Mouse (Mus musculus) limb, embryonic 14.5 days (tissue): ENCODE data around the gene Plcl2. TPM values are rescaled to one million over a fixed set of nuclear protein-coding genes. Genes with fewer than 3 reads are reported as not detected.
"Not testable (repeated sequence)": the region's sequence is repeated elsewhere in the genome, so short reads cannot be mapped to it uniquely, and the experiment has no call there.

ENCODE experiments used
- ATAC-seq: fragments of 200-750 bp; cut with Nextera tagmentation; 2 replicates; pipeline ENCODE4 v1.8.0; 2017; ENCODE audit warnings: low read depth, moderate number of reproducible peaks, moderate TSS enrichment; ENCODE audit not compliant: low FRiP score
- DNase-seq: peaks from one replicate; pipeline ENCODE4 v3.0.0-alpha.2; 2015; ENCODE audit warnings: low spot score
- H3K27ac ChIP-seq: fragments of 300-500 bp; sonication (generic); replicated peaks from 2 replicates; pipeline ENCODE4 v1.5.1; 2014; ENCODE audit warnings: low read depth, mild to moderate bottlenecking, low read length, moderate library complexity, mixed read lengths
- H3K27me3 ChIP-seq: fragments of 300-500 bp; sonication (generic); 2 replicates; pipeline ENCODE4 v1.6.1; 2014; ENCODE audit warnings: low read length, mixed read lengths; ENCODE audit not compliant: control insufficient read depth, insufficient read depth
- H3K36me3 ChIP-seq: fragments of 300-500 bp; sonication (generic); 2 replicates; pipeline ENCODE4 v1.6.1; 2014; ENCODE audit warnings: mild to moderate bottlenecking, low read length, moderate library complexity, mixed read lengths; ENCODE audit not compliant: control insufficient read depth, insufficient read depth
- H3K4me1 ChIP-seq: fragments of 300-500 bp; sonication (generic); 2 replicates; pipeline ENCODE4 v1.6.1; 2014; ENCODE audit warnings: antibody characterized with exemption, low read length, mixed read lengths; ENCODE audit not compliant: control insufficient read depth, insufficient read depth
- H3K4me2 ChIP-seq: fragments of 300-500 bp; sonication (generic); replicated peaks from 2 replicates; pipeline ENCODE4 v1.6.1; 2014; ENCODE audit warnings: low read depth, mild to moderate bottlenecking, low read length, moderate library complexity; ENCODE audit not compliant: severe bottlenecking
- H3K4me3 ChIP-seq: fragments of 300-500 bp; sonication (generic); replicated peaks from 2 replicates; pipeline ENCODE4 v1.5.1; 2014; ENCODE audit warnings: low read length
- H3K9ac ChIP-seq: fragments of 300-500 bp; sonication (generic); 2 replicates; pipeline ENCODE4 v1.6.1; 2014; ENCODE audit warnings: mild to moderate bottlenecking, low read depth, low read length, moderate library complexity; ENCODE audit not compliant: severe bottlenecking
- H3K9me3 ChIP-seq: fragments of 300-500 bp; sonication (generic); 2 replicates; pipeline ENCODE4 v1.6.1; 2016; ENCODE audit warnings: low read length; ENCODE audit not compliant: control insufficient read depth
- POLR2A ChIP-seq: fragments of 200-500 bp; IDR thresholded peaks from 2 replicates; pipeline ENCODE4 v1.8.0; 2012; ENCODE audit warnings: inconsistent platforms, mild to moderate bottlenecking, moderate library complexity, borderline replicate concordance; ENCODE audit not compliant: insufficient read depth, insufficient read length; ENCODE audit errors: extremely low read depth
- WGBS: fragments of 180-500 bp; shearing (Covaris S2); extraction: QIAGEN DNeasy Blood & Tissue Kit; methylation state at CpG from one replicate; pipeline ENCODE4 v1.1.7; 2014; 5-methylcytosine and 5-hydroxymethylcytosine counted together
- polyA plus RNA-seq, 2 experiments: library from polyadenylated mRNA; depleted of rRNA in 1 of 2; stranded (reverse) in 1 of 2; unstranded in 1 of 2; fragments of >200 nt; fragmentation: Nextera tagmentation in 1 of 2; extraction: Ambion mirVana in 1 of 2; gene quantifications; 2 replicates each; pipeline versions ENCODE4 v1.2.1 to v1.2.3; 2012 to 2014

Gene Plcl2
- polyA plus RNA-seq, 2 experiments: 4.9 to 6.7 TPM

DNA sequence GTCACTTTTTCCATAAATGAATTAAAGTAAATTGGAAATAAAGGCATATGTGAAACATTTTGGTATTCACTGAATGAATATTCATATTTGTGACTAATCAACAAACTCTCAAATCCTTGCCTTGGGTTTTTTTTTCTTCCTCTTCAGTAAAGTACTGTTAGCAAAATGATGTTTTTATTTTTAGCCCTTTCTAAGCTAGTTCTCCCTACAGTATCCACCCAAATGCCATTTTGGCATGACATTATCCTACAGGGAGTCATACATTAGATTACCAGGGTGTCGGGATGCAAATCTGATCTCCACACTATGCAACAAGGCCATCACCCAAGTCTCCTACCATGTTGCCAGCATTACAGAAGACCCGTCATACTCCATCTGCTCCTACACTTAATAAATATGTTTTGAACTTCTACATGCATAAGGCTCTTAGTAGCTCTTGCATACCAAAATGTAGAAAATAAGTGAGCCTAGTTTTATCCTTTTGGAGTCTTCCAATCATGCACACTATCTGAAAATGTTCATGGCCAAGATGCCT, 131.9 kb downstream of the Plcl2 start:
- no peak for TF ChIP-seq POLR2A
- Histone ChIP-seq H3K36me3 (no peaks in the 10 kb centered on the region), H3K4me3 (no peak overlapping the region), H3K27me3 (no peaks in the 10 kb centered on the region), H3K27ac (no peak overlapping the region), H3K4me1 (0 out of 2 replicates have a peak, but pooled peaks cover 4% of the 10 kb centered on the region), H3K9me3 (no peaks in the 10 kb centered on the region), H3K9ac (no peak overlapping the region), H3K4me2 (no peak overlapping the region)
- ATAC-seq (no peak), DNase-seq (no peak)
- 98% methylated on average over 2 of the region's 2 CpGs for WGBS

DNA sequence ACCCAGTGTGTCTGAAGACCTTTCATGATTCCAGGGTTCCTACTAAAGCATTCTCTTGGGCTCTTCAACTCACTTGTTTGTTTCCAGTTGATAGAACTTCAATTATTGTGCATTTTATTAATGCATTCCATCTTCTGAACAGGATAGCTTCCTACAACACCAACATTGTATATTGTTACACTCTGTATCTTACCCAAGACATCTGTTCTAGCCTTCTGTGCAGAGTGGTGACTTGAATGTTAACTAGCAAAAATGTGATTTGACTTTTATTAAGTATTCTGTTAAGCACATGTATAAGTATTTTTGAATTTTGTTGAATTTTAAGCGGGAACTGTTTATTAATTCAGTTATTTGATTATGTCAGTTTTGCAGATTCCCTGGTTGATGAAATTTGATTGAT, 132.7 kb downstream of the Plcl2 start:
- H3K4me2 ChIP-seq: no peak overlapping the region
- H3K4me1 ChIP-seq: 0 out of 2 replicates have a peak, but pooled peaks cover 4% of the 10 kb centered on the region
- no peak overlapping the region for H3K27ac ChIP-seq
- DNase-seq (no peak), ATAC-seq (no peak)
- no peaks in the 10 kb centered on the region for H3K36me3 ChIP-seq
- 98% methylated on average over 1 of the region's 1 CpGs for WGBS
- no peak for TF ChIP-seq POLR2A
- H3K4me3 ChIP-seq: no peak overlapping the region
- H3K27me3 ChIP-seq: no peaks in the 10 kb centered on the region
- H3K9me3 ChIP-seq: no peaks in the 10 kb centered on the region
- H3K9ac ChIP-seq: no peak overlapping the region

GRCm38 (mm10) chr17:50643356-50643755, 134.2 kb downstream of the Plcl2 start:
- no peak for TF ChIP-seq POLR2A
- H3K27ac ChIP-seq: no peak overlapping the region
- H3K27me3 ChIP-seq: no peaks in the 10 kb centered on the region
- DNase-seq (no peak), ATAC-seq (no peak)
- H3K4me1 ChIP-seq: 0 out of 2 replicates have a peak, but pooled peaks cover 4% of the 10 kb centered on the region
- no peak overlapping the region for H3K4me3 ChIP-seq
- peaks cover 5% of the 10 kb centered on the region for H3K9me3 ChIP-seq
- no peaks in the 10 kb centered on the region for H3K36me3 ChIP-seq
- 39% methylated on average over 6 of the region's 6 CpGs for WGBS
- H3K4me2 ChIP-seq: no peak overlapping the region
- H3K9ac ChIP-seq: no peak overlapping the region

- no peaks in the 10 kb centered on the region for H3K27me3 ChIP-seq
- no peak overlapping the region for H3K27ac ChIP-seq
- WGBS: 15% methylated on average over 6 of the region's 6 CpGs
- ATAC-seq (no peak), DNase-seq (no peak)
- peaks cover 5% of the 10 kb centered on the region for H3K9me3 ChIP-seq
- TF ChIP-seq POLR2A: no peak
- no peak overlapping the region; the same call in 1 of the 2 replicates for H3K4me2 ChIP-seq
- H3K9ac ChIP-seq: no peak overlapping the region
- H3K4me3 ChIP-seq: no peak overlapping the region
- H3K36me3 ChIP-seq: no peaks in the 10 kb centered on the region
- 0 out of 2 replicates have a peak, but pooled peaks cover 4% of the 10 kb centered on the region for H3K4me1 ChIP-seq
These were observed 134.8 kb downstream of the Plcl2 start for GRCm38 (mm10) chr17:50643989-50644388.

DNA sequence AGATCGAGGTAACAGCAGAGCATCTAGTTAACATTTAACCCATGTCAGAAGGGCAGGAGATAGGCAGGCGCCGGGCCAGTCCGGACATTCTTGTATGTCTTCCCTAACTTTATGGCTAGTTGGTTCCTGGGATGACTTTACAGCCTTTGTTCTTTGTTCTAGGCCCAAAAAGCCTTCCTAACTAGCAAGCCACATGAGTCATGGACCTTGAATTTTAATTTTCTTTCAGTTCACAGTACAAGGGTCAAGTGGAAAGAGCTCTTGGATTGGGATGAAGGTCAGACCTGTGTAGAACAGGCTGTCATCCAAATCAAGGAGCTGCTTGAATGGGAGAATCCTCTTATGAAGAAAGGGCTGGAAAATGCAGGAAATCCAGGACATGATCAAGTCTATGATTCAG, 138.9 kb downstream of the Plcl2 start:
- WGBS: 93% methylated on average over 4 of the region's 4 CpGs
- H3K4me3 ChIP-seq, H3K36me3 ChIP-seq, H3K4me1 ChIP-seq, H3K27ac ChIP-seq, ATAC-seq, H3K4me2 ChIP-seq, H3K9ac ChIP-seq, H3K27me3 ChIP-seq, DNase-seq, H3K9me3 ChIP-seq: not testable (repeated sequence)

DNA sequence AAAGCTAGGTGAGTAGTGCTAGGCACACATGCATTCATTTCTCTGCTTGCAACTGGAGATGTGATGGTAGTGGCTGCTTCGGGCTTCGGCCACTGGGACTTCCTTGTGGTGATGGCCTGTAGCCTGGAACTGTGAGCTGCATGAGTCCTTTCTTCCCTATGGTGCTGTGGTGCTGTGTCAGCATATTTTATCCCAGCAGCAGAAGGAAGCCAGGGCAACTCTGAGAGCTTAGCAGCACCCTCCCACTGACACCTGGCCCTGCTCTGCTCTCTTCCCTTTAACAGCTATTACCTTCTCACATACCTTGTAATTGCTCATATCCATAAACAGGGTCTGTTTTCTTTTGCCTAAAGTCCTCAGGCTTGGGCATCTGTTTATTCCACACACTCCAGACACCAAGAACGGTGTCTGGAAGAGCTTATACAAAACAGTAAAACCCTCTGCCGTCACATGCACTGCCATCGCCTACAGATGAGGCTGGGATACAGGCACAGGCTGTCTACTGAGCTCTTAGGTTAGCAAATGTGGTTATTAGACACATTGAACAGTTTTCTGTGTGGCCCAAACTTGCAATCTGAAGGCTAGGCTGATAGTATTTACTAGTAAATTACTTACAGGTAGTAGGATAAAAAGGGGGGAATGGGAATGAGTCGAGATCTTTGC, 139.7 kb downstream of the Plcl2 start:
- no peak overlapping the region for H3K27ac ChIP-seq
- DNase-seq (no peak), ATAC-seq (no peak)
- H3K4me2 ChIP-seq: no peak overlapping the region
- no peak overlapping the region for H3K4me3 ChIP-seq
- H3K36me3 ChIP-seq: no peaks in the 10 kb centered on the region
- 0 out of 2 replicates have a peak, but pooled peaks cover 2% of the 10 kb centered on the region for H3K4me1 ChIP-seq
- no peak overlapping the region for H3K9ac ChIP-seq
- TF ChIP-seq POLR2A: no peak
- H3K9me3 ChIP-seq: peaks cover 5% of the 10 kb centered on the region
- H3K27me3 ChIP-seq: no peaks in the 10 kb centered on the region
- WGBS: 62% methylated on average over 6 of the region's 6 CpGs
